Mouse (Mus musculus) bone marrow, adult 2 months (tissue): Measurements from ENCODE around the gene Camsap1.
A peak's percentile ranks its signal among the peaks of the same experiment; 100 is the strongest.

ENCODE experiments used
- CTCF ChIP-seq: fragments of 200-500 bp; IDR thresholded peaks from 2 replicates; pipeline ENCODE4 v1.5.1; 2011; ENCODE audit warnings: low read length, control low read depth; ENCODE audit not compliant: control insufficient read depth, insufficient read depth
- POLR2A ChIP-seq: fragments of 200-500 bp; IDR thresholded peaks from 2 replicates; pipeline ENCODE4 v1.6.1; 2011; ENCODE audit warnings: low read depth, mild to moderate bottlenecking, control low read depth, low read length, borderline replicate concordance; ENCODE audit not compliant: control insufficient read depth

- TF ChIP-seq CTCF (no peak), POLR2A (peak; percentile 70; the same call in 1 of the 2 replicates)
Observed at GRCm38 (mm10) chr2:25983159-25983907, at the start of gene Camsap1.
